Mouse (Mus musculus) heart, adult 18-20 months (tissue): ENCODE results near the gene Trap1. TPM values are rescaled to one million over a fixed set of nuclear protein-coding genes. Genes with fewer than 3 reads are reported as not detected.

Experiments
- microRNA-seq, 2 experiments: library from miRNA; unstranded; fragments of <30 nt; microRNA quantifications; one replicate each; pipeline ENCODE4 v1.2.0; 2022
- total RNA-seq, 2 experiments: library from RNA; stranded (reverse); gene quantifications; 2 replicates each; pipeline ENCODE4 v1.2.3; 2021

Trap1 gene
- total RNA-seq, 2 experiments from 2014 or later: 144 to 155 TPM

Small RNAs within 50 kb of the gene (microRNA-seq; reads per million reads assigned to microRNA genes)
- gene Gm23413: 0 reads per million in 2 experiments

Other genes with a start within 250 kb of the Trap1 start
- not detected for gene Olfr15, start 246.9 kb downstream of the Trap1 start, total RNA-seq
- gene Zfp174, start 230.6 kb downstream of the Trap1 start, total RNA-seq: 1 to 10 TPM; 1.3 to 1.4 TPM
- 10 to 100 TPM; 39.6 to 56.8 TPM for gene Naa60, start 205.5 kb downstream of the Trap1 start, total RNA-seq
- gene Zfp597, start 193.3 kb downstream of the Trap1 start, total RNA-seq: 10 to 100 TPM in 1 of 2 experiments, 1 to 10 TPM in 1; 9.6 to 10.7 TPM
- gene Gm20695, start 193.2 kb downstream of the Trap1 start, total RNA-seq: not detected
- gene 1700037C18Rik, start 169.1 kb downstream of the Trap1 start, total RNA-seq: 1 to 10 TPM; 2.1 to 3.0 TPM
- 10 to 100 TPM; 10.9 to 11.6 TPM for gene Cluap1, start 169.0 kb downstream of the Trap1 start, total RNA-seq
- gene Nlrc3, start 101.2 kb downstream of the Trap1 start, total RNA-seq: 1 to 10 TPM; 1.4 to 1.8 TPM
- gene Slx4, start 74.1 kb downstream of the Trap1 start, total RNA-seq: 1 to 10 TPM; 7.7 to 8.8 TPM
- gene Dnase1, start 40.9 kb downstream of the Trap1 start, total RNA-seq: not detected
- gene Crebbp, start 136.2 kb upstream of the Trap1 start, total RNA-seq: 10 to 100 TPM; 39.3 to 40.0 TPM